Mouse (Mus musculus) neutrophil, adult 5-6 weeks (primary cell): ENCODE measurements at regions not wholly inside any gene's neighbourhood (a gene's known extent, or its start where the extent isn't known, plus 50 kb on each side); places are given as distances from the start of the nearest gene placed in this dataset.
"Not testable (repeated sequence)": the region's sequence is repeated elsewhere in the genome, so short reads cannot be mapped to it uniquely, and the experiment has no call there.

Experiments used
- ATAC-seq: fragments of 151-379, 151-347 bp; 2 replicates; pipeline ENCODE4 v1.8.0; 2017; ENCODE audit warnings: mild to moderate bottlenecking, moderate TSS enrichment; ENCODE audit not compliant: insufficient number of reproducible peaks, poor library complexity, low FRiP score, severe bottlenecking; ENCODE audit errors: extremely low read depth

- ATAC-seq: no peak
Observed at GRCm38 (mm10) chr14:54151921-54152320, 102.0 kb downstream of the Dad1 start.

- no peak for ATAC-seq
Observed at GRCm38 (mm10) chr14:54151272-54151671, 102.6 kb downstream of the Dad1 start.

GRCm38 (mm10) chr14:54150221-54150620 is 103.7 kb downstream of the Dad1 start:
- no peak for ATAC-seq

GRCm38 (mm10) chr14:54148626-54149025 is 105.3 kb downstream of the Dad1 start:
- no peak for ATAC-seq

GRCm38 (mm10) chr14:54148121-54148520 is 105.8 kb downstream of the Dad1 start:
- ATAC-seq: no peak

- ATAC-seq: no peak
Observed at GRCm38 (mm10) chr14:54147546-54147945, 106.4 kb downstream of the Dad1 start.

- ATAC-seq: no peak
Observed at GRCm38 (mm10) chr14:54145743-54146741, 107.9 kb downstream of the Dad1 start.

- ATAC-seq: no peak
Observed at GRCm38 (mm10) chr14:54143828-54144227, 110.1 kb downstream of the Dad1 start.

GRCm38 (mm10) chr14:54138288-54138687 is 115.6 kb downstream of the Dad1 start:
- no peak for ATAC-seq

GRCm38 (mm10) chr14:54136538-54136937 is 117.4 kb downstream of the Dad1 start:
- ATAC-seq: no peak

- ATAC-seq: no peak
Observed at GRCm38 (mm10) chr14:54128334-54128733, 125.6 kb downstream of the Dad1 start.

GRCm38 (mm10) chr14:54125510-54125909 is 128.4 kb downstream of the Dad1 start:
- ATAC-seq: no peak

- no peak for ATAC-seq
Observed at GRCm38 (mm10) chr14:54121973-54122372, 131.9 kb downstream of the Dad1 start.

GRCm38 (mm10) chr14:54121340-54121739 is 132.6 kb downstream of the Dad1 start:
- no peak for ATAC-seq

- ATAC-seq: no peak
Observed at GRCm38 (mm10) chr14:54120194-54120593, 133.7 kb downstream of the Dad1 start.

- ATAC-seq: not testable (repeated sequence)
Observed at GRCm38 (mm10) chr14:54117607-54118006, 136.3 kb downstream of the Dad1 start.

GRCm38 (mm10) chr14:54113216-54113615 is 140.7 kb downstream of the Dad1 start:
- no peak for ATAC-seq

- ATAC-seq: no peak
Observed at GRCm38 (mm10) chr14:54110971-54111370, 142.9 kb downstream of the Dad1 start.

- no peak for ATAC-seq
Observed at GRCm38 (mm10) chr14:54109129-54109528, 144.8 kb downstream of the Dad1 start.

GRCm38 (mm10) chr14:54108311-54109074 is 145.4 kb downstream of the Dad1 start:
- ATAC-seq: no peak
